Mouse (Mus musculus): ENCODE data around the gene Tceal1. TPM values are rescaled to one million over a fixed set of nuclear protein-coding genes. Genes with fewer than 3 reads are reported as not detected.

Gene Tceal1
- polyA plus RNA-seq, 2 experiments from 2014 or later, result not detected

- no peak for ATAC-seq
Measured at GRCm38 (mm10) chrX:136755464-136755863, 47.7 kb downstream of the Tceal1 start.

Other genes starting within 250 kb of the Tceal1 start
- not detected for gene Kir3dl1, start 190.0 kb upstream of the Tceal1 start, polyA plus RNA-seq (2017; shearing (Covaris generic))
- gene Kir3dl2, start 163.9 kb upstream of the Tceal1 start, polyA plus RNA-seq (2017; shearing (Covaris generic)), result not detected
- gene Tceal3, start 117.1 kb upstream of the Tceal1 start, polyA plus RNA-seq (2017; shearing (Covaris generic)), result 1 to 10 TPM in 1 of 2 experiments, under 1 TPM in 1; 0.85 to 1.4 TPM
- gene Morf4l2, start 35.7 kb downstream of the Tceal1 start, polyA plus RNA-seq (2017; shearing (Covaris generic)), result 10 to 100 TPM; 77.2 to 78.0 TPM
- gene Glra4, start 72.2 kb downstream of the Tceal1 start, polyA plus RNA-seq (2017; shearing (Covaris generic)), result not detected
- 1 to 10 TPM; 2.1 to 3.2 TPM for gene Plp1, start 114.7 kb downstream of the Tceal1 start, polyA plus RNA-seq (2017; shearing (Covaris generic))
- gene Rab9b, start 160.8 kb downstream of the Tceal1 start, polyA plus RNA-seq (2017; shearing (Covaris generic)), result not detected
- not detected for gene H2bfm, start 219.3 kb downstream of the Tceal1 start, polyA plus RNA-seq (2017; shearing (Covaris generic))

Data from CD4-positive, CD25-positive, alpha-beta regulatory T cell, adult 4 months (primary cell).